Mouse (Mus musculus) CH12.LX (cell line): ENCODE results near the gene Coro6. TPM values are rescaled to one million over a fixed set of nuclear protein-coding genes. Genes with fewer than 3 reads are reported as not detected.
A peak's percentile ranks its signal among the peaks of the same experiment; 100 is the strongest.

Experiments
- DNase-seq: peaks from one replicate; pipeline ENCODE4 v3.0.0-alpha.2; 2013; ENCODE audit errors: extremely low read depth
- H3K27ac ChIP-seq: 2 replicates; pipeline ENCODE4 v1.5.1; 2012; ENCODE audit warnings: low read depth, mild to moderate bottlenecking, control low read depth, moderate library complexity; ENCODE audit not compliant: insufficient read depth
- H3K27me3 ChIP-seq: replicated peaks from 2 replicates; pipeline ENCODE3; 2012; ENCODE audit warnings: inconsistent platforms
- H3K36me3 ChIP-seq, 2 experiments: replicated peaks in 1 of 2; 2 replicates each; pipeline versions ENCODE3 to v1.6.1; 2012; ENCODE audit warnings: inconsistent platforms in 1 of 2, low read length in 1 of 2, mild to moderate bottlenecking in 1 of 2, mixed read lengths in 1 of 2, moderate library complexity in 1 of 2; ENCODE audit not compliant: control insufficient read depth in 1 of 2, insufficient read depth in 1 of 2
- H3K4me1 ChIP-seq, 2 experiments: 2 replicates each; pipeline ENCODE4 v1.6.1; 2012; ENCODE audit warnings: inconsistent platforms in 1 of 2, moderate library complexity in 1 of 2; ENCODE audit not compliant: insufficient read depth in 2 of 2, control insufficient read depth in 1 of 2
- H3K4me2 ChIP-seq: 2 replicates; pipeline ENCODE4 v1.6.1; 2012; ENCODE audit warnings: low read depth, mild to moderate bottlenecking, control low read depth; ENCODE audit not compliant: poor library complexity, insufficient read depth, severe bottlenecking
- H3K4me3 ChIP-seq, 3 experiments: fragments of 150-350 bp in 1 of 3; sonication (generic) in 1 of 3; replicated peaks in 1 of 3; 2 replicates each; pipeline versions ENCODE3 to v1.5.1; 2011 to 2012; ENCODE audit warnings: low read depth in 2 of 3, low read length in 2 of 3, mild to moderate bottlenecking in 2 of 3, moderate library complexity in 2 of 3, control low read depth in 1 of 3, improper control_type of control experiment in 1 of 3, inconsistent platforms in 1 of 3, mixed read lengths in 1 of 3; ENCODE audit not compliant: poor library complexity in 1 of 3
- H3K79me2 ChIP-seq: replicated peaks from 2 replicates; pipeline ENCODE4 v1.6.1; 2012; ENCODE audit warnings: mild to moderate bottlenecking, moderate library complexity; ENCODE audit not compliant: control insufficient read depth, poor library complexity, insufficient read depth, severe bottlenecking; ENCODE audit errors: extremely low read depth
- H3K9ac ChIP-seq: 2 replicates; pipeline ENCODE4 v1.6.1; 2012; ENCODE audit warnings: low read depth, mild to moderate bottlenecking, control low read depth, moderate library complexity; ENCODE audit not compliant: insufficient read depth
- H3K9me3 ChIP-seq: replicated peaks from 2 replicates; pipeline ENCODE3; 2012; ENCODE audit warnings: low read length, inconsistent platforms, mixed read lengths
- BHLHE40 ChIP-seq: IDR thresholded peaks from 2 replicates; pipeline ENCODE4 v1.6.1; 2011; ENCODE audit warnings: mild to moderate bottlenecking, low read depth, low read length, improper control_type of control experiment
- CHD1 ChIP-seq: IDR thresholded peaks from 2 replicates; pipeline ENCODE4 v1.6.1; 2012; ENCODE audit warnings: low read depth, low read length, improper control_type of control experiment, inconsistent platforms
- CHD2 ChIP-seq: IDR thresholded peaks from 2 replicates; pipeline ENCODE4 v1.6.1; 2011; ENCODE audit warnings: low read length, improper control_type of control experiment
- CTCF ChIP-seq, 2 experiments: IDR thresholded peaks in 1 of 2; conservative IDR thresholded peaks in 1 of 2; 2 replicates each; pipeline ENCODE4 v1.5.1; 2011 to 2012; ENCODE audit warnings: low read depth in 2 of 2, low read length in 2 of 2, improper control_type of control experiment in 1 of 2, inconsistent platforms in 1 of 2, mild to moderate bottlenecking in 1 of 2, moderate library complexity in 1 of 2
- E2F4 ChIP-seq: IDR thresholded peaks from 2 replicates; pipeline ENCODE4 v1.6.1; 2011; ENCODE audit warnings: low read depth, low read length, improper control_type of control experiment; ENCODE audit not compliant: insufficient replicate concordance
- ELF1 ChIP-seq: IDR thresholded peaks from 2 replicates; pipeline ENCODE4 v1.6.1; 2014; ENCODE audit warnings: low read depth, mild to moderate bottlenecking, inconsistent platforms, low read length, improper control_type of control experiment
- EP300 ChIP-seq: IDR thresholded peaks from 2 replicates; pipeline ENCODE4 v1.6.1; 2011; ENCODE audit warnings: low read length, improper control_type of control experiment
- ETS1 ChIP-seq: conservative IDR thresholded peaks from 2 replicates; pipeline ENCODE4 v1.6.1; 2012; ENCODE audit warnings: low read depth, mild to moderate bottlenecking, inconsistent platforms, low read length, improper control_type of control experiment, moderate library complexity
- GABPA ChIP-seq: IDR thresholded peaks from 2 replicates; pipeline ENCODE4 v1.6.1; 2012; ENCODE audit warnings: low read depth, low read length, improper control_type of control experiment, inconsistent platforms; ENCODE audit not compliant: insufficient replicate concordance
- HCFC1 ChIP-seq: IDR thresholded peaks from 2 replicates; pipeline ENCODE4 v1.6.1; 2012; ENCODE audit warnings: low read depth, mild to moderate bottlenecking, inconsistent platforms, low read length, improper control_type of control experiment
- IRF4 ChIP-seq: IDR thresholded peaks from 2 replicates; pipeline ENCODE4 v1.6.1; 2014; ENCODE audit warnings: low read depth, mild to moderate bottlenecking, inconsistent platforms, low read length, improper control_type of control experiment
- JUN ChIP-seq: IDR thresholded peaks from 2 replicates; pipeline ENCODE4 v1.6.1; 2011; ENCODE audit warnings: low read depth, mild to moderate bottlenecking, low read length, improper control_type of control experiment, moderate library complexity; ENCODE audit not compliant: insufficient read depth
- JUND ChIP-seq: conservative IDR thresholded peaks from 2 replicates; pipeline ENCODE4 v1.6.1; 2011; ENCODE audit warnings: low read depth, low read length, improper control_type of control experiment
- KAT2A ChIP-seq: IDR thresholded peaks from 2 replicates; pipeline ENCODE4 v1.6.1; 2012; ENCODE audit warnings: low read length, improper control_type of control experiment, inconsistent platforms; ENCODE audit not compliant: insufficient replicate concordance
- MAFK ChIP-seq: IDR thresholded peaks from 2 replicates; pipeline ENCODE4 v1.6.1; 2011; ENCODE audit warnings: low read length, improper control_type of control experiment; ENCODE audit not compliant: insufficient replicate concordance
- MAX ChIP-seq: IDR thresholded peaks from 2 replicates; pipeline ENCODE4 v1.6.1; 2011; ENCODE audit warnings: low read length, improper control_type of control experiment
- MAZ ChIP-seq: IDR thresholded peaks from 2 replicates; pipeline ENCODE4 v1.6.1; 2012; ENCODE audit warnings: low read depth, mild to moderate bottlenecking, inconsistent platforms, low read length, improper control_type of control experiment, moderate library complexity
- MEF2A ChIP-seq: IDR thresholded peaks from 2 replicates; pipeline ENCODE4 v1.6.1; 2014; ENCODE audit warnings: low read depth, mild to moderate bottlenecking, inconsistent platforms, low read length, improper control_type of control experiment, borderline replicate concordance
- MXI1 ChIP-seq: IDR thresholded peaks from 2 replicates; pipeline ENCODE4 v1.6.1; 2011; ENCODE audit warnings: mild to moderate bottlenecking, low read depth, low read length, improper control_type of control experiment
- MYC ChIP-seq: IDR thresholded peaks from 2 replicates; pipeline ENCODE4 v1.6.1; 2011; ENCODE audit warnings: low read depth, mild to moderate bottlenecking, improper control_type of control experiment, low read length
- NELFE ChIP-seq: IDR thresholded peaks from 2 replicates; pipeline ENCODE4 v1.6.1; 2011; ENCODE audit warnings: low read depth, low read length, improper control_type of control experiment
- NRF1 ChIP-seq: IDR thresholded peaks from 2 replicates; pipeline ENCODE4 v1.6.1; 2014; ENCODE audit warnings: low read depth, mild to moderate bottlenecking, inconsistent platforms, low read length, improper control_type of control experiment, moderate library complexity
- PAX5 ChIP-seq: IDR thresholded peaks from 2 replicates; pipeline ENCODE4 v1.6.1; 2012; ENCODE audit warnings: low read length, inconsistent platforms, mixed read lengths
- POLR2A ChIP-seq: IDR thresholded peaks from 2 replicates; pipeline ENCODE4 v1.6.1; 2011; ENCODE audit warnings: low read depth, mild to moderate bottlenecking, improper control_type of control experiment, low read length
- POLR2AphosphoS2 ChIP-seq: IDR thresholded peaks from 2 replicates; pipeline ENCODE4 v1.6.1; 2011; ENCODE audit warnings: low read depth, low read length, improper control_type of control experiment
- RAD21 ChIP-seq: IDR thresholded peaks from 2 replicates; pipeline ENCODE4 v1.6.1; 2011; ENCODE audit warnings: low read depth, mild to moderate bottlenecking, low read length, improper control_type of control experiment, moderate library complexity
- RCOR1 ChIP-seq: conservative IDR thresholded peaks from 2 replicates; pipeline ENCODE4 v1.6.1; 2012; ENCODE audit warnings: low read depth, mild to moderate bottlenecking, inconsistent platforms, low read length, improper control_type of control experiment
- SIN3A ChIP-seq: IDR thresholded peaks from 2 replicates; pipeline ENCODE4 v1.6.1; 2012; ENCODE audit warnings: low read length, improper control_type of control experiment, inconsistent platforms
- SMC3 ChIP-seq: IDR thresholded peaks from 2 replicates; pipeline ENCODE4 v1.6.1; 2011; ENCODE audit warnings: low read depth, low read length, improper control_type of control experiment
- TBP ChIP-seq: conservative IDR thresholded peaks from 2 replicates; pipeline ENCODE4 v1.6.1; 2011; ENCODE audit warnings: low read depth, low read length, improper control_type of control experiment
- TCF12 ChIP-seq: IDR thresholded peaks from 2 replicates; pipeline ENCODE4 v1.6.1; 2014; ENCODE audit warnings: low read depth, mild to moderate bottlenecking, inconsistent platforms, low read length, improper control_type of control experiment
- UBTF ChIP-seq: IDR thresholded peaks from 2 replicates; pipeline ENCODE4 v1.6.1; 2012; ENCODE audit warnings: low read depth, mild to moderate bottlenecking, inconsistent platforms, low read length, improper control_type of control experiment, moderate library complexity
- USF1 ChIP-seq: IDR thresholded peaks from 2 replicates; pipeline ENCODE4 v1.6.1; 2014; ENCODE audit warnings: low read depth, mild to moderate bottlenecking, inconsistent platforms, low read length, improper control_type of control experiment
- USF2 ChIP-seq: conservative IDR thresholded peaks from 2 replicates; pipeline ENCODE4 v1.6.1; 2011; ENCODE audit warnings: low read depth, low read length, improper control_type of control experiment
- ZC3H11A ChIP-seq: IDR thresholded peaks from 2 replicates; pipeline ENCODE4 v1.6.1; 2012; ENCODE audit warnings: low read depth, mild to moderate bottlenecking, inconsistent platforms, low read length, improper control_type of control experiment
- ZMIZ1 ChIP-seq: IDR thresholded peaks from 2 replicates; pipeline ENCODE4 v1.6.1; 2012; ENCODE audit warnings: low read depth, mild to moderate bottlenecking, inconsistent platforms, low read length, improper control_type of control experiment
- ZNF384 ChIP-seq: IDR thresholded peaks from 2 replicates; pipeline ENCODE4 v1.6.1; 2012; ENCODE audit warnings: low read depth, low read length, improper control_type of control experiment, inconsistent platforms
- dilution Hi-C: fragments of 300-500 bp; cut with MboI; formaldehyde crosslinking; loops from 2 replicates; pipeline ENCODE4 v1.14.3; 2020; ENCODE audit warnings: low sequenced_read_pairs; ENCODE audit not compliant: extremely low pct_unique_long_range_greater_than_20kb, extremely low pct_ligation_motif_present
- in situ Hi-C: fragments of 300-500 bp; cut with MboI; formaldehyde crosslinking; loops from 3 replicates; pipeline ENCODE4 v1.14.3; 2019; ENCODE audit warnings: low sequenced_read_pairs, low pct_ligation_motif_present, low pct_unique_long_range_greater_than_20kb, mixed read lengths
- polyA plus RNA-seq: library from polyadenylated mRNA; unstranded; fragments of >175 nt; gene quantifications from 2 replicates; pipeline ENCODE4 v1.2.1, GENCODE M21; 2012; ENCODE audit warnings: low read depth; ENCODE audit not compliant: insufficient read length
- total RNA-seq, 2 experiments: library from RNA; depleted of rRNA; stranded (reverse); fragments of 300-350 nt in 1 of 2; fragments of >200 nt in 1 of 2; gene quantifications; 2 replicates each; pipeline ENCODE4 v1.2.3; 2012 to 2014

Gene Coro6
- total and polyA plus RNA-seq, 3 experiments = 0.25 to 0.39 TPM; not detected in 1

DNA sequence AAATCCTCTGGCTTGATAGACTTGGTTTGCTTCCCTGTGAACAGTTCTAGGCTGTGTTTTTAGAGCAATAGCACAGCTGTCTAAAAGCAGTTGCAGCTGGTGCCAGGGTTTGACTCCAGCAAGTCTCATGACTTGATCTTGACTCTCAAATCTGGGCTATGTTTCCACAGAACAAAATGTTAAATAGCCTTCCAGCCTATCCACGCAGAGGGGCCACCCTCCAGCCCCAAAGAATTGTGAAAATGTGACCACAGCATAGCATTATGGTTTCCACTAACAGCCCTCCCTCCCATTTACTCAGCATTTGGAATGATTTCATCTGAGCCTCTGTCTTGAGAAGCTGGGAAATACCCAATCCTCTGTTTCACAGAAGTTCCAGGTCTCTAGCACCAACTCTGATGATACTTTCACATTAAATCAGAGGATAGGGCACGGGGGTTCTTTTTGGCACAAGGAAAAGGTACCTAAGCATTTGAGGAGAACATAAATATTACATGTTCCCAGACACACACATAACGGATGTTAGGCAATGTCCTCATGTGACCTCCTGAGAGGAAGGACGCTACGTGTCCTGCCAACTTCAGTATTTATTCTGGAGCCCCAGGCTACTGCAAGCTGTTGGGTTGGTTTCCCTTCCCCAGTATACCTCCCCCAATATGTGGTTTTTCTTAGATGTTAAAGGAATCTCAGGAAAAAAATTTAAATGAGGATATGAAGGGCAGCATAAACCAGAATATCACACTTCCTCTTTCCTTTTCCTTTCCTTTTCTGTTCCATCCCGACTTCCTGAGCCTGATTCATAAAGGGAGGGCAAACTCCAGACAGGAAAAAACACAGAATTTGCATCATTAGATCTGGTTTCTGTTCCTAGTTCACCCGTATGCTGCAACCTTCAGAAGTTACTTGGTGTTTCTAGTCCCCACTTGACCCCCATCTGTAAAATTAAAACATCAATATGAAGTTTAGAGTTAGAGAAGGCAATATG is 19.7 kb upstream of the Coro6 start:
- peak; percentile 58 for DNase-seq
- Histone ChIP-seq H3K27me3 (no peaks in the 10 kb centered on the region), H3K4me2 (peak overlapping the region; percentile 72), H3K9ac (peak overlapping the region; percentile 45), H3K79me2 (no peaks in the 10 kb centered on the region), H3K9me3 (no peaks in the 10 kb centered on the region), H3K27ac (peak overlapping the region; percentile 56), H3K36me3 (peaks cover 11 to 45% of the 10 kb centered on the region in 2 experiments), H3K4me1 (peaks cover 25 to 69% of the 10 kb centered on the region in 2 experiments), H3K4me3 (no peak overlapping the region)
- dilution Hi-C loops = no loop called here
- in situ Hi-C loops = loop anchor here (10.0 kb wide), 3 partner anchors 98 to 338 kb away; partner anchors contain the start of gene Ssh2
- peak; percentile 97 for TF ChIP-seq IRF4
- no peak; the same call in 1 of the 2 replicates for TF ChIP-seq SIN3A
- no peak for TF ChIP-seq UBTF
- TF ChIP-seq GABPA = no peak
- TF ChIP-seq MAX = no peak
- no peak; the same call in 1 of the 2 replicates for TF ChIP-seq MXI1
- no peak for TF ChIP-seq ZC3H11A
- TF ChIP-seq ELF1 = no peak
- TF ChIP-seq CHD2 = peak; percentile 83; the same call in 1 of the 2 replicates
- TF ChIP-seq RAD21 = no peak; the same call in 1 of the 2 replicates
- peak; percentile 85; the same call in 1 of the 2 replicates for TF ChIP-seq MEF2A
- no peak for TF ChIP-seq POLR2A
- TF ChIP-seq JUN = peak; percentile 81
- peak; percentile 79 for TF ChIP-seq ETS1
- TF ChIP-seq MAFK = peak; percentile 58; the same call in 1 of the 2 replicates
- TF ChIP-seq CTCF (conservative IDR thresholded peaks at IDR 0.05 in 1 of 2, IDR thresholded peaks at IDR 0.05 in 1 of 2; ENCODE audit: low read depth in 2 of 2, low read length in 2 of 2) = no peak
- peak; percentile 49 for TF ChIP-seq BHLHE40
- peak; percentile 82 for TF ChIP-seq JUND
- no peak for TF ChIP-seq NELFE
- no peak for TF ChIP-seq SMC3
- TF ChIP-seq E2F4 = 0 out of 2 replicates have a peak, but pooled peaks have one; percentile 25
- no peak for TF ChIP-seq NRF1
- TF ChIP-seq USF2 = no peak
- peak; percentile 36; the same call in 1 of the 2 replicates for TF ChIP-seq HCFC1
- TF ChIP-seq RCOR1 = peak; percentile 96
- no peak for TF ChIP-seq KAT2A
- peak; percentile 24; the same call in 1 of the 2 replicates for TF ChIP-seq MYC
- peak; percentile 60 for TF ChIP-seq TCF12
- TF ChIP-seq TBP = no peak
- TF ChIP-seq EP300 = peak; percentile 96
- TF ChIP-seq MAZ = no peak
- TF ChIP-seq USF1 = no peak
- TF ChIP-seq ZMIZ1 = no peak
- no peak for TF ChIP-seq CHD1
- TF ChIP-seq PAX5 = no peak
- no peak for TF ChIP-seq POLR2AphosphoS2
- peak; percentile 13; the same call in 1 of the 2 replicates for TF ChIP-seq ZNF384
